In genomic region chrX:19220785-19221496, GRCm38 (mm10) we compare ENCODE assay signal across 24 mouse cellular contexts.
"Had no signal": no experiment of that assay in that cellular context is flagged by ENCODE, and none has a peak within 500 bp of the region (broad histone marks: within the 10 kb centered on the region; RNA-seq: fewer than 3 reads in every experiment).

No protein-coding gene starts in this region.

- H3K4me1 ChIP-seq: heart, embryonic 10.5 days; heart, embryonic 12.5 days; hindbrain, embryonic 13.5 days; hindbrain, embryonic 15.5 days; limb, embryonic 10.5 days; limb, embryonic 12.5 days had no signal

- H3K9ac ChIP-seq: heart, embryonic 12.5 days; hindbrain, embryonic 13.5 days; hindbrain, embryonic 15.5 days; limb, embryonic 12.5 days; liver, embryonic 13.5 days; liver, embryonic 15.5 days had no signal

- H3K27me3 ChIP-seq: heart, embryonic 12.5 days; hindbrain, embryonic 13.5 days; hindbrain, embryonic 15.5 days; limb, embryonic 12.5 days; liver, embryonic 13.5 days; liver, embryonic 15.5 days had no signal

- H3K4me3 ChIP-seq: gastrocnemius, adult 2 months; heart, embryonic 10.5 days; heart, embryonic 12.5 days; hindbrain, embryonic 13.5 days; hindbrain, embryonic 15.5 days; layer of hippocampus, adult 2 months; left cerebral cortex, adult 2 months; limb, embryonic 10.5 days; limb, embryonic 12.5 days; liver, embryonic 13.5 days; liver, embryonic 15.5 days had no signal

- H3K36me3 ChIP-seq: heart, embryonic 10.5 days; heart, embryonic 12.5 days; hindbrain, embryonic 13.5 days; hindbrain, embryonic 15.5 days; limb, embryonic 10.5 days; limb, embryonic 12.5 days; liver, embryonic 13.5 days; liver, embryonic 15.5 days had no signal

- H3K27ac ChIP-seq: gastrocnemius, adult 2 months; heart, embryonic 10.5 days; hindbrain, embryonic 13.5 days; hindbrain, embryonic 15.5 days; hindbrain, postnatal 0 days; left cerebral cortex, adult 2 months; limb, embryonic 10.5 days; limb, embryonic 12.5 days; liver, embryonic 13.5 days had no signal

- H3K9me3 ChIP-seq: heart, embryonic 10.5 days; heart, embryonic 12.5 days; hindbrain, embryonic 13.5 days; hindbrain, embryonic 15.5 days; limb, embryonic 10.5 days; limb, embryonic 12.5 days; liver, embryonic 13.5 days; liver, embryonic 15.5 days had no signal

- ATAC-seq: hindbrain, postnatal 0 days had no signal

- H3K4me2 ChIP-seq: heart, embryonic 12.5 days; hindbrain, embryonic 13.5 days; hindbrain, embryonic 15.5 days; limb, embryonic 12.5 days; liver, embryonic 11.5 days; liver, embryonic 13.5 days; liver, embryonic 15.5 days had no signal

- DNase-seq: gastrocnemius, adult 2 months; gastrocnemius, postnatal 10 days; gastrocnemius, postnatal 25 days; heart, adult 18-20 months; heart, postnatal 10 days; heart, postnatal 4 days; kidney, adult 18-20 months; kidney, adult 8-10 months; kidney, postnatal 10 days; kidney, postnatal 25 days; kidney, postnatal 4 days; liver; liver, embryonic 13.5 days had no signal
